ENCODE assay signal across 35 mouse cellular contexts in genomic region chr16:87563524-87563923, GRCm38 (mm10). TPM values are rescaled to one million over a fixed set of nuclear protein-coding genes. Genes with fewer than 3 reads are reported as not detected.
DNase-seq lines count a peak whose midpoint lies in the region; ATAC-seq lines count a peak whose summit lies in the region.
"Had no signal": no experiment of that assay in that cellular context is flagged by ENCODE, and none has a peak within 500 bp of the region (broad histone marks: within the 10 kb centered on the region; RNA-seq: fewer than 3 reads in every experiment).

No protein-coding gene starts in this region.

- 86% methylated on average over 6 of the region's 6 CpGs for WGBS in hindbrain, embryonic 13.5 days

- no peaks in the 10 kb centered on the region for H3K4me1 ChIP-seq in hindbrain, embryonic 13.5 days (replicated peaks)
- H3K4me1 ChIP-seq: limb, embryonic 10.5 days; limb, embryonic 15.5 days; liver, embryonic 13.5 days; midbrain, embryonic 12.5 days; neural tube, embryonic 12.5 days had no signal

- no peaks in the 10 kb centered on the region for H3K36me3 ChIP-seq in hindbrain, embryonic 13.5 days
- H3K36me3 ChIP-seq: limb, embryonic 10.5 days; limb, embryonic 15.5 days; liver, embryonic 13.5 days; midbrain, embryonic 12.5 days; neural tube, embryonic 12.5 days had no signal

- intact Hi-C loops in heart, postnatal 14 days (cut with DNase I): no loop called here
- intact Hi-C loops in heart, postnatal 36 days (cut with DNase I): no loop called here
- intact Hi-C loops in left cerebral cortex, postnatal 10 days (cut with DNase I): no loop called here
- intact Hi-C loops in left cerebral cortex, postnatal 14 days (cut with DNase I): no loop called here

- no peak overlapping the region for H3K9ac ChIP-seq in hindbrain, embryonic 13.5 days
- H3K9ac ChIP-seq: limb, embryonic 15.5 days; liver, embryonic 13.5 days; midbrain, embryonic 12.5 days; neural tube, embryonic 12.5 days had no signal

- peak; percentile 7 to 31 for DNase-seq in heart, postnatal 14 days
- DNase-seq in heart, postnatal 36 days: no peak
- DNase-seq in left cerebral cortex, adult 18-20 months (ENCODE audit: low spot score in 2 of 2): peak; percentile 32 to 48
- DNase-seq in left cerebral cortex, postnatal 10 days (ENCODE audit: extremely low spot score in 1 of 2, low spot score in 2 of 2): no peak
- DNase-seq in left cerebral cortex, postnatal 14 days (ENCODE audit: low spot score in 2 of 2): peak; percentile 40 to 62
- peak; percentile 43 to 54 for DNase-seq in right cerebral cortex, postnatal 36 days (ENCODE audit: low spot score in 2 of 2)
- no peak for DNase-seq in embryo, embryonic 9.5 days (ENCODE audit: extremely low spot score)
- DNase-seq: adrenal gland, postnatal 10 days; cerebellum, adult 11-12 months; cerebellum, adult 9-11 months; gastrocnemius, postnatal 14 days; kidney, adult 9 months; kidney, postnatal 10 days; liver, embryonic 13.5 days; lung, adult 18-20 months; lung, postnatal 4 days; thymus, postnatal 14 days had no signal

- no peaks in the 10 kb centered on the region for H3K9me3 ChIP-seq in hindbrain, embryonic 13.5 days
- H3K9me3 ChIP-seq: limb, embryonic 10.5 days; limb, embryonic 15.5 days; liver, embryonic 13.5 days; megakaryocyte, embryonic 14.5 days; midbrain, embryonic 12.5 days; neural tube, embryonic 12.5 days had no signal

- no peak overlapping the region for H3K4me2 ChIP-seq in hindbrain, embryonic 13.5 days
- H3K4me2 ChIP-seq: limb, embryonic 15.5 days; liver, embryonic 13.5 days; midbrain, embryonic 12.5 days; neural tube, embryonic 12.5 days had no signal

- H3K4me3 ChIP-seq in hindbrain, embryonic 13.5 days: no peak overlapping the region
- H3K4me3 ChIP-seq: erythroblast, embryonic 14.5 days; limb, embryonic 10.5 days; limb, embryonic 15.5 days; liver, embryonic 13.5 days; megakaryocyte, embryonic 14.5 days; midbrain, embryonic 12.5 days; myocyte; neural tube, embryonic 12.5 days had no signal

- no peaks in the 10 kb centered on the region for H3K27me3 ChIP-seq in hindbrain, embryonic 13.5 days
- H3K27me3 ChIP-seq: limb, embryonic 15.5 days; liver, embryonic 13.5 days; midbrain, embryonic 12.5 days; neural tube, embryonic 12.5 days; Patski had no signal

- ATAC-seq in hindbrain, embryonic 13.5 days (ENCODE audit: low FRiP score): no peak
- ATAC-seq: forebrain, embryonic 16.5 days; hindbrain, postnatal 0 days; intestine, embryonic 16.5 days; lung, postnatal 0 days; Patski had no signal

- no peak overlapping the region for H3K27ac ChIP-seq in hindbrain, embryonic 13.5 days
- H3K27ac ChIP-seq: hindbrain, postnatal 0 days; limb, embryonic 10.5 days; limb, embryonic 15.5 days; liver, embryonic 13.5 days; midbrain, embryonic 12.5 days; neural tube, embryonic 12.5 days had no signal

RNA-seq across cellular contexts. Expression of gene Map3k7cl, which starts 10.4 kb away (rescaled TPM):
- total RNA-seq in heart, postnatal 14 days (2021): 1 to 10 TPM; 2.7 to 3.6 TPM
- total RNA-seq in heart, postnatal 36 days (2021): 1 to 10 TPM; 1.9 to 2.1 TPM
- total RNA-seq in left cerebral cortex, adult 18-20 months (2021): under 1 TPM; 0.37 to 0.47 TPM
- 1 to 10 TPM in 1 of 2 experiments, under 1 TPM in 1; 0.69 to 1.1 TPM for total RNA-seq in left cerebral cortex, postnatal 10 days (2021)
- total RNA-seq in left cerebral cortex, postnatal 14 days (2021): under 1 TPM; 0.66 to 0.77 TPM
- polyA plus RNA-seq in hindbrain, embryonic 13.5 days (2015; fragmentation: Nextera tagmentation; extraction: Ambion mirVana): 0.10 TPM in 1 of 2 replicates, not detected in the other
- total RNA-seq: common myeloid progenitor, adult 5-6 weeks; granulocyte monocyte progenitor cell, adult 5-6 weeks; MEL had no signal
- polyA plus RNA-seq: erythroblast, embryonic 14.5 days; hindbrain, embryonic 11.5 days; limb, embryonic 10.5 days; liver, embryonic 13.5 days; midbrain, embryonic 12.5 days; midbrain, postnatal 0 days; neural tube, embryonic 12.5 days had no signal

Comparison
In these comparisons a context has a peak if more than half of its experiments do, and no peak if none do; other contexts are left out.
1. DNase-seq: peak in heart, postnatal 14 days (2 of 2), left cerebral cortex, adult 18-20 months (2 of 2), left cerebral cortex, postnatal 14 days (2 of 2) and right cerebral cortex, postnatal 36 days (2 of 2); none in heart, postnatal 36 days (0 of 2), left cerebral cortex, postnatal 10 days (0 of 2) and embryo, embryonic 9.5 days (single experiment).